Mouse (Mus musculus) layer of hippocampus, adult 18-20 months (tissue): ENCODE data around the gene Atf7. TPM values are rescaled to one million over a fixed set of nuclear protein-coding genes. Genes with fewer than 3 reads are reported as not detected.
"Not testable (repeated sequence)": the region's sequence is repeated elsewhere in the genome, so short reads cannot be mapped to it uniquely, and the experiment has no call there.

Source experiments
- DNase-seq, 2 experiments: peaks; one replicate each; pipeline ENCODE4 v3.0.0; 2022; ENCODE audit warnings: low spot score in 2 of 2
- long read RNA-seq: library from polyadenylated mRNA; stranded (forward); transcript quantifications from one replicate; pipeline ENCODE4 v2.0.0, GENCODE M21; 2021
- total RNA-seq, 2 experiments: library from RNA; stranded (reverse); gene quantifications; 2 replicates each; pipeline ENCODE4 v1.2.3; 2021

Gene Atf7
- 10 to 100 TPM; 35.7 to 42.6 TPM for total RNA-seq
- long read RNA-seq, full-length matches to known transcripts: 6 of 7 reads
- long read RNA-seq, partial matches to known transcripts: 1 of 7 reads
- long read RNA-seq, other reads (novel, unspliced or antisense): 0 of 7 reads

GRCm38 (mm10) chr15:102624970-102625686, at the start of gene Atf7, which contains the start of gene Gm28047:
Gene Atf7 (minus strand): TSS chr15:102625464.
Gene Gm28047 (minus strand): TSS chr15:102625067.
- DNase-seq: peak; percentile 97 to 99

DNA sequence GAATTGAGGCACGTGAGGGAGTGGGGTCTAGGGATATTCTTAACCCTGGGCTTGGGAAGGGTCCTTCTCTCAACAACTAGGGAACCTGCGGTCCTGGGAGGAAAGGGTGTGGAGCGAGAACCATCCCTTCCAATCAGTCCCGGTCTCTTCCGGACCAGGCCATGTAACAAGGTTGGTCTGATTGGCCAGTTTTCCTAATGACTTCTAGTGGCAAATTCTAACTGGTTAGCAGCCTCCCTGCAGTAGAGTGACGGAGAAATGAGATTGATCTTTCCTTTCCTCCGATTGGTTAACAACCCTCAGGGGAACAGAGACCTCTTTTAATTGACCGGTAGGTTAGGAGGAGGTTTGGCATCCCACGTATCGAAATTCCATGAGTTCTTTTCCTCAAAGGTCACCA, 48.3 kb upstream of the Atf7 start:
- DNase-seq: peak in 1 of 2 experiments; percentile 80

- peak in 1 of 2 experiments; percentile 56 for DNase-seq
Observed at GRCm38 (mm10) chr15:102672215-102673071, 47.2 kb upstream of the Atf7 start, which contains the start of gene Atp5g2. Gene Atp5g2 (minus strand): TSS chr15:102672352.

DNA sequence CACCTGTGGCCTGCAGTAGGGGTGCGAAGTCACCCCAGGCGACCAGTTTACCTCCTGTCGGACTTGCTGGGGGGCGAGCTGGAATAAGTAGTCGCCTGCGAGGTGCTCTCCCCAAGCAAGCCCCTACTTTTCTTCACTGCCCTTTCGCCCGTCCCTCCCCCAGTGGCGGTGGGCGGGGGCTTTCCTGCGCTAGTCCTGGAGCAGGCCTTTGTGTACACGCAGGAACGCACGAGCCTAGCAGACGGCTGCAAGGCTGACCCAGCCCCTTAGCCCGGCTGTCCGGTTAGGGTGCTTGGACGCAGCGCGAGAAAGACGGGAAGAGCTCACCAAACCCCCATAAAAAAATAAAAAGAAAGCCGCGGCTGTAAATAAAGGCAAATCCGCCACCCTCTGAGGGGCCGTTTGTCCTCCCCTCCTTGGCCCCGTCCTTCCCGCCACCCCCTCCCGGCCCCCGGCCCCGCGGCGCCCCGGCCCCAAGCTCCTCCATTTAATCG, 46.5 kb upstream of the Atf7 start:
- DNase-seq: peak in 1 of 2 experiments; percentile 69

GRCm38 (mm10) chr15:102670767-102671575, 45.7 kb upstream of the Atf7 start:
- peak; percentile 98 to 99 for DNase-seq

- DNase-seq: no peak
Observed at GRCm38 (mm10) chr15:102670281-102670680, 45.0 kb upstream of the Atf7 start.

DNA sequence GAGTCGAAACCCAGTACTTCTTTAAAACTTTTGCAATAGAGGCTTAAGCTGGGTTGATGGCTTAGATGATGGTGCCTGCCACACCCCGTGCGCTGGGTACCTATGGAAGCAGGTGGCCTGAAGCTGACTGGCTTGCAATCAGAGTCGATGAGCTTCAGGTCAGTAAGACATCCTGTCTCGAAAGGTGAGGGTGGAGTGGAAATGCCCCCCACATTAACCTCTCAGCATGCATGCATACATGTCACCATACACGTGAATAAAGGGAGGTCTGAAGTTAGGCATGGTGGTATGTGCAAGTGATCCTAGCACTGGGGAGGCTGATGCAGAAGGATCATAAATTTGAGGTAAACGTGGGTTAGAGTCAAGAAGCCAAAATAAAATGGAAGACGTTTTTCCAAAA, 44.3 kb upstream of the Atf7 start:
- no peak for DNase-seq

DNA sequence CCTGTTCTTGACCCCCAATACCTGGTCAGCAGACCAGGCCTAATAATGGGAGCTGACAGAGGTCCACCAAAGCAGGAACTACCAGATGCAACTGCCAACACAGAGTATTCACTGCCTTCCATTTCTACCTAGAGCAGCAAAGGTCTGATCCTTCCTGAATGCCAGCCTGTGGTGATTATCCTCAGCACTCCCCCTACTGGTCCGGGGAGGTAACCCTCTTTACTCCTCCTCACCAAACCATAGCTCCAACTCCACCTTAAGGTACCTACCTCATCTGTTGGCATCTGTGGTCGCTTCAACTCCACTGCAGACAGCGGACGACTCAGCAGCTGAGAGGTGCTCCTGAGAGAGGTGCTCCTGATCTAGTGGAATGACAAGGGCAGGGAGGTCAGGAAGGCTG, 40.2 kb upstream of the Atf7 start:
- DNase-seq: peak in 1 of 2 experiments; percentile 72

DNA sequence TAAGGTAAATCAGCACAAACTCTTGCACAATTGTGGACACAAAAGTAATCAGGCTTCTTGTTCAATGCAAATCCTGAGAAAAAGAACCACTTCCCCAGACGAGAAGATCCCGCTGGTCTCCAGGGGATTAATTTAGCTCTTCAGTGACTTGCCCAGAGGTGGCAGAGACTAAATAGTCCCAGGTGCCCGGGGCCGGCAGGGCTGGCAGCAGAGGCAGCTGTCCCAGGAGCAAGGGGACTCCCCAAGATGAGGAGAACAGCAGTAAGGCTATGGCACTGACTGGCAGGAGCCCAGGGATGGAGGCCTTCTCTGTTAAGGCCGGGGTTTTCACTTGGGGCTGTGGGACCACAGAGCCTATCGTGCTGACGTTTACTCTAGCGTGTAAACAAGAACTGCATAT, 38.6 kb upstream of the Atf7 start:
- DNase-seq: no peak

DNA sequence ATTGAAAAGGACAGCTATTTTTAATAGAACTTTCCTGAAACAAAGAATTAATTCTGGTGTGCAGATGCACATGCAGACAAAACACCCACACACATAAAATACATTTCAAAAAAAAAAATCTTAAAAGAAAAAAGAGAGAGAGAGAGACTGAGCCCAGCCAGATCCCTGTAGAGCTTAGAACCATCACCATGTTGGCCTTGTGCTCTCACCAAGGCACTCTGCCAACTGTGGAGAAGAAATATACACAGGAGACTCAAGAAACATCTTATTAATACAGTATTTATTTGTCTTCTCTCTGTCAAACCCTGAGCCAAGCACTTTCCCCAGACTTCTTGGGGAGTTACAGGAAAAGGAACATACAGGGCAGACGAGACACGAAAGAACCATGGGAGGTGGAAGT, 37.3 kb upstream of the Atf7 start:
- not testable (repeated sequence) for DNase-seq

DNA sequence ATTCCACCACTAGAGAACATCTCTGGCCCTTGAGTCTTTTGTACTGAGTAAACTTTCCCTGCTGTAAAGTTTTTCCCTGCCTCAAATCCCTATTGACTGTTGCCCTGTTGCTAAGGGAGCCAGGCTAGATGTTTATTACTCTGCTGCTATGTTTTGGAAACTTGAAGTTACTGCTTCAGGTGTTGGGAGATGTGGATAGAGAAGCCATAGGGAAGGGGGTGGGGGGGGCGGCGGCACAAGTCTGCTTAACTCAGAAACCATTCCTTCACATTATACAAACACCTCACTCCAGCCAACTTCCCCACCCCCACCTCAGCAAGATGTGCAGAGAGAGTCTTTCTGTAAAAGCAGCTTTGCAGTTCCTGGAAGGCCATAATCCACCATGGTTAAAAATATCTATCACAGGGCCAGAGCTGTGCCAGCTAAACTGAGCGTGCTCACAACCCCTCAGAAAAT, 32.7 kb upstream of the Atf7 start:
- no peak for DNase-seq

DNA sequence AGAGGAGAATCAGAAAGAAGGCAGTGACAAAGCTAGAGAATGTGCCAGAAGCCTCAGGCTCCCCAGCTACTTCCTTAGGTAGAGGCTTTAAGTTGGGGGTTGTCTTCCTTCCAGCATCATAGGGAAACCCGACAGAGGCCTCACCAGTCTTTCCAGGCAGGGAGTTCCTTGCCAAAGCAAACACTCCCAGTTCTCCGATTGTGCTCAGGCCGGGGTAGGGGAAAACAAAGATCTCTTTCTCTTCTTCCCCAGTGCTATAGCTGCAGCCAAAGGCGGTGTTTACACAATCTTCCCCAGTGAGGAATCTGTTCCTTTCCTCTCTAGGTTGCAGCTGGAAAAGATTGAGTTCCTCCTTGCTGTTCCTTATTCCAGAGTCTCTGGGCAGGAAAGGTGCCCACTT, 31.4 kb upstream of the Atf7 start:
- DNase-seq: peak in 1 of 2 experiments; percentile 28

DNA sequence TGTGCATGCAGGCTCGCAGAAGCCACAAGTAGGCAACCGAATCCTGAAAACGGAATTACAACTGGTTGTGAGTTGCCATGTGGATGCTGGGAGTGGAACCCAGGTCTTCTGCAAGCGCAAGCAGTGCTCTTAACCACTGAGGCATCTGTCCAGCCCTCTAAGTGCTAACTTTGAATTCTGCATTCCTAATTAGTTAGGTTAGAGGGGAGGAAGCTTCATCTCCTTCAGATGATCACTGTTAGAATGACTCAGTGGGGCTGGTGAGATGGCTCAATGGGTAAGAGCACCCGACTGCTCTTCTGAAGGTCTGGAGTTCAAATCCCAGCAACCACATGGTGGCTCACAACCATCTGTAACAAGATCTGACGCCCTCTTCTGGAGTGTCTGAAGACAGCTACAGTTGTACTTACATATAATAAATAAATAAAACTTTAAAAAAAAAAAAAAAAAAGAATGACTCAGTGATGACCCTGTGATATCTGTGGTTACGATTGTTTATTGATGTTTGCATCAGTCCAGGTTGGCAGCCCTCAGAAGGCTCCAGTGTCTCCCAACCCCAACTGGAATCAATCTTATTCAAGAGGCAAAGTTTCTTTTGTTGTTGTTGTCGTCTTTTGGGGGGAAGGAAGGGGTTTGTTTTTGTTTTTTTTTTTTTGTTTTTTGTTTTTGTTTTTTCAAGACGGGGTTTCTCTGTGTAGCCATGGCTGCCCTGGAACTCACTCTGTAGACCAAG, 26.8 kb upstream of the Atf7 start:
- not testable (repeated sequence) for DNase-seq

- DNase-seq: no peak
Observed at GRCm38 (mm10) chr15:102651107-102651506, 25.8 kb upstream of the Atf7 start.

- peak; percentile 67 to 79 for DNase-seq
Observed at GRCm38 (mm10) chr15:102635817-102636216, 10.6 kb upstream of the Atf7 start.

GRCm38 (mm10) chr15:102634684-102635083, 9.4 kb upstream of the Atf7 start:
- no peak for DNase-seq

GRCm38 (mm10) chr15:102625687-102626055, 407 bp upstream of the Atf7 start:
- DNase-seq: no peak

DNA sequence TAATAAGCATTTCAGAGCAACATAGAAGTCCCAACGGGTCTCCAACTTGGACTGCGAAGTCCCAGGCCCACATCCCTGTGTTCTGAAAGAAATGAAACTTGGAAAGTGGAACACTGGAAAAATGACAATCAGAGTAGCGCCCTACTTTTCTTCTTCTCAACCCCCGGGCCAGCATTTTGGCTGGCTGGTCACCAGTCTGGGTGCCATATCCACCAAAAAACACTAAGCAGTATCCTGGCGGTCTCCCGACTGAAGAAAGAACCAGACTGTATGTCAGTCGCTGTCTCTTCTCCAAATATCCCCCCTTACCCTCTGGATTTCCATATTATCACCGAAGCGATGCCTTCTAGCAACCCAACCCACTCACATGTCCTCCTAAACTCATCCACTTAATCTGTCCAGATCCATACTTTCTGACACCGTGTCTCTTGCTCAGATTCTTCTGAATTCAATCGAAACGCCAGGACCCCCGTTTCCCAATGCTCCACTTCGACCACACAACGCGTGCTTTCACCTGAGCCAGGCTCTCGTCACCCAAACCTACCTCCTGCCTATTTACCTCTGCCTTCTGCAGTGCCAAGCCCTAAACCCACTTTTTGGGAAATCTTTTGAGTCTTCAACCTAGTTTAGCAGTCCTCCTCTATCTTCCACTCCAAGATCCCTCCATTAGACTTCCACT, 834 bp downstream of the Atf7 start:
- peak in 1 of 2 experiments; percentile 30 for DNase-seq

DNA sequence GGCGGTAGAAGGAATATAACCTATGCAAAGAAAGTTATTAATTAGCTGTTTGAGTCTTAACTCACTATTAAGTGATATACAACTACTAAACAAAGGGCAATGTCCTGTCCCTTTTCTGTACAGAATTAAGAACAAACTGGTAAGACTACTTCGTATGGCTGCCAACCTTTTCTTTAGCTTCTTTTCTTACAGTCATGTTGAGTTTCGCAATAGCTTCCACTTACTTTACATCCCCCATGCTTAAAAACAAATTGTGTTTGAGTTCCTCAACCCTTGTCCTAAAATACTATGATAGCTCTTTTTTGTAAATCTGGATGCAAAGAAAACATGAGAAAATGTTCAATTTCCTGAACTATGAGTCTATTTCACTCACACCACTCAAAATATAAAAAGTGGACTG, 2.1 kb downstream of the Atf7 start:
- no peak for DNase-seq

DNA sequence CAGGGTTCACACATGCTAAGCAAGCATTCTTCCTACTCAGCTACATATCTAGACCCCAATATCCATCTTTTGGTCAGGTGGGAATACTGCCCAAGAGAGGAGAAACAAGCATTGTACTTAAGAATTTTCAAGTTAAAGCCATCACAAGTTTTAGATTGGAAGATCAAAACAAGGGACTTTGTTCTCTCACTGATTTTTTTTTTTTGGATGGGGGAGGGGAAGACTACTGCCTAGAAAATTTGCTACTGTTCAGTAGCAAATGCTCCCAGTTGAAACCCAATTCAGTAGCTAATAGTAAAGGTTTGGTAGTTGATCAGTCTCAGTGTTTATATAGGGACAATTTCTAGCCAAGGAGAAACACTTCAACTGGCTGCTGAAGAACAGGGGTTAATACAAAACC, 2.7 kb downstream of the Atf7 start:
- DNase-seq: no peak
